Mouse (Mus musculus): ENCODE measurements around the gene Iqcb1.
"Not testable (repeated sequence)": the region's sequence is repeated elsewhere in the genome, so short reads cannot be mapped to it uniquely, and the experiment has no call there.

The Iqcb1 gene

DNA sequence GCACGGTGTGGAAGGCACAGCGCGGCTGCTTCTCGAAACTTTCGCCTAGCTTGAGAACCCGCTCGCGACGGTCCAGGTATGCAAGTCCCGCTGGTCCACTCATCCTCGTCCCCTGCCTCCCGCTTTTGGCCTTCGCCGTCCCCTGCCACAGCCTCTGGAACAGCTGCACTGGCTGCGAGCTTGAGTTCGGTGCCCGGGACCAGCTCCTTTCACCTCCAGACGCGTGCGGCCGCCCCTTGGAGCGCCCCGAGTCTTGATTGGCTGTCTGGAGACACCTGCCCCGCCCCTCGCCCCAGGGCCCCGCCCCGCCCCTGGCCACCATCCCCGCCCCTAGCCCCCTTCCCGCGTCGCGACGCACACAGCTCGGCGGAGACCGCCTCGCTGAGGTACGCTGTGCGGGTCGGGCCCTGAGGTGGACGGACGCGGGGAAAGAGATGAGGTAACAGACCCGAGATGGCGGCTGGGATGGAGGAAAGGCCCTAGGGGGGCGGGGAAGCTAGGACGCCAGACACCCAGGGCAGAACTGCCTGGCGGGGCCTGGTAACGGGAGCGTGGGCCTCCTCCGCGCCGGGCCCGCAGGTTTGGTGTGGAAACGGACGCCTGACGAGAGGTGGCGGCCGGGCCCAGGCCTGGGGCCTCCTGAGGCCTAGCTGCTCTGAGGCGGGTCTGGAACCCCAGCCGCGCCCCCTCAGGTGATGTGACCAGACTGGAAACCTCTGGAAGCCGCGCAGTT is at the start of gene Iqcb1:
Gene Iqcb1, plus strand, starts transcription at position 332 of the 733 bp plus-strand sequence.
- peak; percentile 74 for DNase-seq (ENCODE audit: low spot score)

DNA sequence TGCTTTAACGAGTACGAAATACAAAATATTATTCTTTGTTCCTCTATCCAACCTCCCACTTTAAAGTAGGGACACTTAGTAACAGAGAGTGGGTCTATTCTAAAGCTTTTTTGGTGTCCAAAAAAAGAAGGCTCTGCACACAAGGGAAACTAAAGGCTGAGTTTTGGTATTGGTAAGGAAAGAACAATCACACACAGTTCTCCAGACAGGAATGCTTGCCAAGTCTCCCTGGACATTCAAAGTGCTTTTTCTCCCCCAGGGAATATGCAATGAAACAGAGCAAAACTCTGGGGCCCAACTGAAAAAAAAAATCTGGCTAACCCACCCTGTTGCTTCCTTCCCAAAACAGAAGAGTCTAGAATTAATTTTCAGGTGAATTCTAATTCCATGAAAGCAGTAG is 44.0 kb upstream of the Iqcb1 start:
- DNase-seq (ENCODE audit: low spot score) = no peak

GRCm38 (mm10) chr16:36784594-36785313 is 43.4 kb upstream of the Iqcb1 start, which contains the start of gene Slc15a2:
Slc15a2 (minus strand) TSS chr16:36784962.
- DNase-seq (ENCODE audit: low spot score) = no peak

GRCm38 (mm10) chr16:36786466-36786865 is 41.7 kb upstream of the Iqcb1 start:
- no peak for DNase-seq (ENCODE audit: low spot score)

DNA sequence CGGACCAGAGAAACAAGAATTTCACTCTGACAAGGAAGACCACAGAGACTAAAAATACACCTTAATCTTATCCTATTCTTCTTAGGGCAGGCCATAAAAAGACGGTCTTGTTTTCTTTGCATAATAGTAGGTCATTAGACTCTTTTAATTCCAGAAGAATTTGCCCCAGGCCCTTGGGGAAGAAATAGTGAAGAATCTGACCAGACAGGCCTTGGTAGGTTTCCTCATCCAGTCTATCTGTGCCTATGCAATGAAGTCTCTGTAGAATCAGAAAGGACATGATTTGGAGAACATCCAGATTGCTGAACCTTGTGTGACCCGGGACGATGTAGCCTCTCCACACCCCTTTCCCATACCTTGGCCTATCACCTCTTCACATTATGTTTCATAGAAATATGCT is 38.0 kb upstream of the Iqcb1 start:
- no peak for DNase-seq (ENCODE audit: low spot score)

GRCm38 (mm10) chr16:36794976-36795375 is 33.2 kb upstream of the Iqcb1 start:
- no peak for DNase-seq (ENCODE audit: low spot score)

DNA sequence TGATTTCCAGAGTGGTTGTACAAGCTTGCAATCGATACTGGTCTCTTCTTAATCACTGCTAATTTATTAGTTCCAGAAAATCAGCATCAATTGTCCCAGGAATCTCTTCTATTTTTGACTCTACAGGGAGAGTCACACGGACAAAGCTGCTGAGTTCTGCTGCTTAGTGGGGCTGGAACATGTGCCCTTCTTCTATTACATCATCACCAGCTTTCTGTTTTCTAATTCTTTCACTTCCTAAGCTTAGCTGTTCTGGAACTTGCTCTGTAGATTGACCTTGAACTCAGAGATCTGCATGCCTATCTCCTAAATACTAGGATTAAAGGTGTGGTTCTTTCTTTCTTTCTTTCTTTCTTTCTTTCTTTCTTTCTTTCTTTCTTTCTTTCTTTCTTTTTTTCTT is 29.9 kb upstream of the Iqcb1 start:
- DNase-seq (ENCODE audit: low spot score) = no peak

DNA sequence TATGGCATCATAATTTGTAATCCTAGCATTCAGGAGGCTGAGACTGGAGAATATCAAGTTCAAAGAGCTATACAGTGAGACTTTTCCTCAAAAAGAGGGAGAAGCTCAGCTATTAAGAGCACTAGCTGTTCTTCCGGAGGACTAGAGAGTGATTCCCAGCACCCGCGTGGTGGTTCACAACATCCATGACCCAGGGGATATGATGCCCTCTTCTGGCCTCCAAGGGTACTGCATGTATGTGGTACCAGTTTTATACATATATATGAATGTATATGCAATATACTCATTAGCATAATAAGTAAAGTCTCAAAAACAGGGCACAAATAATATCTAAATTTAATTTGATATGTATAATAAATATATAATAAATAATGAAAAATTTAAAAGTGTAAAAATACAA is 25.8 kb upstream of the Iqcb1 start:
- no peak for DNase-seq (ENCODE audit: low spot score)

GRCm38 (mm10) chr16:36808616-36809015 is 19.6 kb upstream of the Iqcb1 start:
- no peak for DNase-seq (ENCODE audit: low spot score)

GRCm38 (mm10) chr16:36813680-36814079 is 14.5 kb upstream of the Iqcb1 start:
- no peak for DNase-seq (ENCODE audit: low spot score)

- DNase-seq (ENCODE audit: low spot score) = no peak
Measured at GRCm38 (mm10) chr16:36816916-36817315, 11.3 kb upstream of the Iqcb1 start.

DNA sequence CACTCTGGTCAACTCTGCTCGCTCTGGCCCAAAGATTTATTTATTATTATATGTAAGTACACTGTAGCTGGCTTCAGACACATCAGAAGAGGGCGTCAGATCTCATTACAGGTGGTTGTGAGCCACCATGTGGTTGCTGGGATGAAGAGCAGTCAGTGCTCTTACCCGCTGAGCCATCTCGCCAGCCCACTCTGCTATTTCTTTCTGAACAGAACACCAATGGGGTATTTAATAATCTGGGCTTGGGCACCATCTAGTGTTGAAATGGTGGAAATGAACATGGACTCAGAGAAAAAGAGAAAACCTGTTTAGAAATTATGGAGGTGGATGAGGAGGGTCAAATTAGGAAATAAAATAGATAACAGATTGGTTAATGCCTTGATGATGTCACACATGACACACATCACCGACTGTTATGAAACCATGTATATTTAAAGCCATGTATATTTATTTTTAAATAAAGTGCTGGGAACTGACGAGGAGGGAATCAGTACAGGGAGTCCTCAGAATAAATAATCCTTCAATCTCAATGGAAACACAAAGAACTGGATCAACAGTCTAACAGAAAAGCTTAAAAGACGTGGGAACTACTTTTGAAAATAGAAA is 10.8 kb upstream of the Iqcb1 start:
- DNase-seq (ENCODE audit: low spot score) = no peak

GRCm38 (mm10) chr16:36820016-36820415 is 8.2 kb upstream of the Iqcb1 start:
- DNase-seq (ENCODE audit: low spot score) = no peak

DNA sequence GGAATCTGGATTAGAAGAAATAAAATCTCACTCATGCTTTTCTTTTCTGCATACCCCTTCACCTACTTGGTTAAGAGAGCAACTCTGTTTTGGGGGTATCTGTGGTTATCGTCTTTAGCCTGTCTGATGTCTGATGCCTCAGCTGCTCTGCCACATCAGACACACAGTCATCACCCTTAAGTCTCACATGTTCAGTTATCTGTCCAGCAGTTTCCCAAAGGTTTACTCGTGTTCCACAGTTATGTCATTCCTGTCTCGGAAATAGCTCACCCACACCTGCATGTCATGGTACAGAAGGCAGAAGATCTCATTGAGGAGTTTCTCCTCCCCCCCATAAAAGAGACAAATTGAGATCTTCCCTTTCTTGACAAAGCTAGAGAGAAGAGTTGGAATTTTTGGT is 7.4 kb upstream of the Iqcb1 start:
- DNase-seq (ENCODE audit: low spot score) = no peak

GRCm38 (mm10) chr16:36821474-36821873 is 6.7 kb upstream of the Iqcb1 start:
- DNase-seq (ENCODE audit: low spot score) = no peak

DNA sequence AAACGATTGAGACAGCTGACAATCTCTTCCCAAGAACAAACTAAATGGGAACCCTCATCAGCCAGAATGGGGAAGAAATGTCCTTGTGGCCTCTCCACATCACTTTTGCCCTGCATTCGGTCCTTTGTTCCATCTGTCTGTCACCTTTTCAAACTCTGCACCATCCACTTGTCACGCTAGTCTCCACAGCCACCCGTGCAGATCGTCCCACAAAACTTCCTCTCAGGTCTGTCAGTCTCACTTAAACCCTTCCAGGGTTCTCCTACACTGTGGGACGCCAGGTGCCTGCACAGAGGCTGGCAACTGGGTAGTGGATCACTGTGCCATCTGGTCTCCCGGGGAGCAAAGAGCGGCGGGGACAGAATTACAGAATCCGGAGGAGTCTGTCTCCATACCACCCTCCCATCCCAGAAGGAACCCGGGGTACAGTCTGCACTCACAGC is 553 bp upstream of the Iqcb1 start:
- DNase-seq (ENCODE audit: low spot score) = no peak

- DNase-seq (ENCODE audit: low spot score) = no peak
Measured at GRCm38 (mm10) chr16:36828820-36829219, 635 bp downstream of the Iqcb1 start.

DNA sequence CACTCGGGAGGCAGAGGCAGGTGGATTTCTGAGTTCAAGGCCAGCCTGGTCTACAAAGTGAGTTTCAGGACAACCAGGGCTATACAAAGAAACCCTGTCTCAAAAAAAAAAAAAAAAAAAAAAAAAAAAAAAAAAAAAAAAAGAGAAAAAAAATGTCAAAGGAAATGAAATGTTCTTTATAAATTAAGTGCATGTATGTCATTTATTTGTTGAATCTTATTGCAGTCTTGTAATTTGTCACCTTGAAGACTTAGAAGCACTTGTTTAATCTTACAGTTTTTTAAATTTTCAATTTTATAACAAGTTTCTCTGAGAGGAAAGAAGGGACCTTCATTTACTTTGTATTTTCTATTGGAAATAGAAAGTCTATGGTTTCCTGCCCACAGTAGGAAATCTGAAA is 18.7 kb downstream of the Iqcb1 start:
- DNase-seq (ENCODE audit: low spot score) = not testable (repeated sequence)

- no peak for DNase-seq (ENCODE audit: low spot score)
Measured at GRCm38 (mm10) chr16:36851202-36851601, 23.0 kb downstream of the Iqcb1 start.

- no peak for DNase-seq (ENCODE audit: low spot score)
Measured at GRCm38 (mm10) chr16:36863585-36863984, 35.4 kb downstream of the Iqcb1 start.

GRCm38 (mm10) chr16:36869442-36869841 is 41.3 kb downstream of the Iqcb1 start:
- DNase-seq (ENCODE audit: low spot score) = no peak

- DNase-seq (ENCODE audit: low spot score) = peak; percentile 92
Measured at GRCm38 (mm10) chr16:36874583-36875275, 46.5 kb downstream of the Iqcb1 start, which contains the start of the genes Eaf2 and Golgb1. Eaf2 (minus strand) TSS chr16:36875003. Golgb1 (plus strand) TSS chr16:36875140.
